Mouse (Mus musculus) liver, postnatal 0 days (tissue): ENCODE results near the gene Mier1.

ENCODE experiments used
- CTCF ChIP-seq: sonication (generic); IDR thresholded peaks from 2 replicates; pipeline ENCODE4 v1.5.1; 2016; ENCODE audit warnings: antibody characterized with exemption, low read depth
- EP300 ChIP-seq: IDR thresholded peaks from 2 replicates; pipeline ENCODE4 v1.6.1; 2016; ENCODE audit warnings: antibody characterized with exemption, low read depth, mild to moderate bottlenecking

DNA sequence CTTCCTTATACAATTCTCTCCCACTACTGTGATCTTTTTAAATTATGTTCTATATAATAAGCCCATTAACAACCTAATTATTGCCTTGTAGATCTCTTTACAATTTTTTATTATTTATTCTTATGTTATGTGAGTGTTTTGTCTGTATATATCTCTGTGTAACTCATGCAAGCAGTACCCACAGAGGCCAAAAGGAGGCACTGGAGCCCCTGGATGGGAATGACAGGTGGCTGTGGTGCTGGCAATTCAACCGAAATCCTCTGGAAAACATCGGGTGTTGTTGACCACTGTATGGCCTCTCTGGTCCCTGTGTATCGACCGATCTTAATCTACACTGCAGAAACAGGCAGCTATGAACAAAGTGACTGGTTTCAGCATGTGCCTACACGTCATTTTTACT is 29.0 kb upstream of the Mier1 start:
- TF ChIP-seq CTCF: peak; percentile 31
- no peak for TF ChIP-seq EP300
